Mouse (Mus musculus) urinary bladder, postnatal 25 days (tissue): ENCODE measurements around the gene Lgalsl.

Source experiments
- DNase-seq: peaks from one replicate; pipeline ENCODE4 v3.0.0; 2022; ENCODE audit warnings: low spot score

Gene Lgalsl

DNA sequence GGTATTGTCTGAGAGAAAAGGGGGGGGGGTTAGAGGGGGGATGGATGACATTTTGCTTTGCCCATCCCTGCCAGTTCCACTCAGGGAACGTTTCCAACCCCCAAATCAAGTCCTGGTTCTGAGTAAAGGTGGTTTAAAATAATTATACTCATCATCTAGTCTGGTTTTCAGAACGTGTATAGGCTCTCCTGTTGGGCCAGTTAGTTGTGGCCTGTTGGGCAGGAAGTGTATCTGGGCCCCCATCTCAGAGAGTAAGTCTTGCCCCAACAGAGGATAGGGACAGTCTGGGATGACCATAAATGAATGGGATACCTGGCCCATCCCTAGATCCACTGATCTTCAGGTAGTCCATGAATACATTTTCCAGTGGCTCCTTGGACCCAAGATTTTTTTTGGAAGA lies 48.2 kb downstream of the Lgalsl start:
- DNase-seq: no peak

DNA sequence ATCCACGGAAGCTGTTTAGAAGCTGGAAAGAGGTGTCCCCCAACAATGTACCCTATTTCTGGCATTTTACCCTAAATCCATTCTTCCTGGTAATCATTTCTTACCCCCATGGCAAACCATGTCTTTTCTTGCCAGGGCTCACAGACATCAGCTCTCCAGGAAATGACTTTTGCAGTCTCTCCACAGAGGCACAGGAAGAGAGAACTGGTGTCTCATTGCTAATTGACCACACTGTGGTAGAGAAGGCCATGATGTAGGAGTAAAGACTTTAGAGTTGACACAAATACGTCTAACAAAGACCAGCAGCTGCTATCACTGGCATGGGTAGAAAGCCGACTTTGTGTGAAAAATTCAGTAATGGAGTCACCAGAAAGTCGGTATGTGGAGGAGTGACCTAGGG lies 50.5 kb downstream of the Lgalsl start:
- no peak for DNase-seq

DNA sequence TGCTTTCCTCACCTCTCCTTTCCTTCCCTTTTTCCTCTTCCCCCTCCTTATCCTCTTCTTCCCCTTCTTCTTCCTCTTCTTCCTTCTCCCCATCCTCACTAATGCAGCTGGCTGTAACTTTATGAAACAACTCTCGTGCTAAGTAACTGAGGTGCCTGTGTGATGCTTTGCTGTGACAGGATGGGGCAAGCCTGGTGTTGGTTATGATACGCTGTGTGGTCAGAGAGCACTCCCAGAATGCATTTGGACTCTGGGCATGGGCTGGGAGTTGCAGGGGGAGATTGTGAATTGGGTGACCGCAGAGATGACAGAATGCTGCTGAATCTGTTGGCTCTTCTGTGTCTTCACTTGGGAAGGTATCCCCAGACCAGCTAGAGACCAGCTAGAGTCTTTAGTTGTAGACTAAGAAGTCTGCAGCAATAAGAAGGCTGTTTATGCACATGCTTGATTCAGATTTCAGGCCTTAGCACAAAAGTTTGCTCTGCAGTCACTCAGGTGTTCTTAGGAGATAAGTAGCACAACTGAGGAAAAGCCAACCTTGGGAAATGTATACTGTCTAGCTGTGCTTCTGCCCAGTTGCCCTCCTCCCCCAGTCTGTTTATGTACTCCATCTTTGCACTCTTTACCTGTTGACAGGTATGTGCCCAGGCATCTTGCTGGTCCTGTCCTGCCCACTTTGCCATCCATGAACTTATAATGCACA lies 51.8 kb downstream of the Lgalsl start:
- DNase-seq: no peak

DNA sequence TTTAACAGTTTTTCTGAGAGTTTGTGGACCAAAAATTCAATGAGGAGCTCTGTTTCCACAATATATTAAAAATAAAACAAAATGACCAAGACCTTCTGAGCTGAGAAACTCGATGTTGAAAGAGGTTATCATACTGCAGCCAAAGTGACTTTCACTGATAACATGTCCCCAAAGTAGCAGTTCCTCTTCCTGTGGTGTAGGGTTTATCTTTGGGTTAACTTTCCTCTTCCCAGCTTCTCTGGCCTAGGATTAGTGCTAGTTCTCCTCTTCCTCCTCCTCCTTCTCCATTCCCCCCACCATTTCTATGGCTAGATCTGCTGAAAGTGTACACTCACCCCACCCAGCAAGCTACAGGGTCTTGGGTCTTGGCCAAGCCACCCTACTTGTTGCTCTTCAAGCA lies 52.6 kb downstream of the Lgalsl start:
- DNase-seq: no peak

DNA sequence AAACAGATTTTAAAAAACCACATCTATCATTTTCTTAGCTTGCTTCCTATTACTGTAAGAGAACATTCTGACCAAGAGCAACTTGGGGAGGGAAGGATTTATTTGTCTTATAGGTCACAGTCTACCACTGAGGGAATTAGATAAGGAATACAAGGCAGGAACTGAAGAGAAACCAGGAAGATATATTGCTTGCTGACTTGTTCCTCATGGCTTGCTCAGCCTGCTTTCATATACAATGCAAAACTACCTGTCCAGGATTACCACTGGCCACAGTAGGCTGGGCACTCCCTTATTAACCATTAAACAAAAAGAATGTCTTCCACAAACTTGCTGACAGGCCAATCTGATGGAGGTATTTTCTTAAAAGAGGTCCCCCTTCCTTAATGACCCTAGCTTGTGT lies 54.2 kb downstream of the Lgalsl start:
- no peak for DNase-seq
